Mouse (Mus musculus) adrenal gland, adult (tissue): ENCODE measurements at regions not wholly inside any gene's neighbourhood (a gene's known extent, or its start where the extent isn't known, plus 50 kb on each side); places are given as distances from the start of the nearest gene placed in this dataset.

Experiments
- DNase-seq, 2 experiments: peaks; one replicate each; pipeline ENCODE4 v3.0.0; 2022 to 2023; ENCODE audit warnings: low spot score in 1 of 2; ENCODE audit not compliant: inconsistent age in 2 of 2

DNA sequence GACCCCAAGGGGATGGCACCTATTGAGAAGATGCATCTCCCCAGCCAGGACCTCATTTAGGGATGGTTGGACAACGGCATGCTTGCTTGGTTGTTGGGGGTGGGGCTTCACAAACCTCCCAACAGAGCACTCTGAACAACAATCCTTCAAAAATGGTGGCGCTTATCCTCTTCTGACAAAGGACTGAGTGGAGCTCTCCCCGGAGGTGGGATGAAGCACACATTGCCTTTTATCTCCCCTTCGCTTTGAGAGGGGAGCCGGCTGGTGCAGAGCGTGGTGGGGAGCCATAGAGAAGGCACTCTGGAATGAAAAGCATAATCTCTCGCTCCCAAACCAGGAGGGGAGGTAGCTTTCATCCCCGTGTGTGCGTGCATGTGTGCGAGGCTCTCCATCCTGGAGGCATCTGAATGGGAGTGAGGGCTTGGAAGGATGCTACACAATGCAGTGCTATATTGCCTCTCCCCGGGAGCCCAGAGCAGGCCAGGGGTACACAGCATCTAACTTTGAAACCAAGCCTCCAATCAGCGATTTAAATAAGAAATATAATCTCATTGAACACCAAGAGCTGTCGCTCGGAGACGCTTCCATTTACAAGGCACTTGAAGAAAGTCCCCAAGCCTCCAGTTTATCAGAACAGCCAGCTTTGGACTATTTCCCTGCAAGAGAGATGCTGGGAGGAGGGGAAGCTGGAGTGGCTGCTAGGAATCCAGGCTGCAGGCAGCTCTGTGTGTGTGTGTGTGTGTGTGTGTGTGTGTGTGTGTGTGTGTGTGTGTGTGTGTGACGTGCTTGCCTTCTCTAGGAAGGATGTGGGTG is 131.5 kb downstream of the Rps24 start:
- no peak for DNase-seq

DNA sequence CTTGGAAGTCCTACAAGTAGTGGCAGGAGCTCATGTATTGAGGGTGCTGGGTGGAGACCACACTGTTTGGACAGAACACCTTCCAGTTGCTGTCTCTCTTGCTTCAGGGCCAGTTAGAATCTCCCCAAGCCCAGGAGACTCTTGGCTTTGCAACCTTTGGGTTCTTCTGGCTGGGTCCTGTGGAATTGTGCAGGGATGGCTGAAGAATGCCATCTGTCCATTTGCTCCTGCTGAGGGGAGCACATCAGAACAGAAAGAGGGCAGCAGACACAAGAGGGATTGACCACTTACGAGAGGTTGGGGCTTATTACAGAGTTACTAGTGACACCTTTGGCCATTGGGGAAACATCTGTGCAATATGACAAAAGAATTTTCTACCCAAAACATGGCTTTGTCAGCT is 145.1 kb downstream of the Rps24 start:
- DNase-seq = no peak

DNA sequence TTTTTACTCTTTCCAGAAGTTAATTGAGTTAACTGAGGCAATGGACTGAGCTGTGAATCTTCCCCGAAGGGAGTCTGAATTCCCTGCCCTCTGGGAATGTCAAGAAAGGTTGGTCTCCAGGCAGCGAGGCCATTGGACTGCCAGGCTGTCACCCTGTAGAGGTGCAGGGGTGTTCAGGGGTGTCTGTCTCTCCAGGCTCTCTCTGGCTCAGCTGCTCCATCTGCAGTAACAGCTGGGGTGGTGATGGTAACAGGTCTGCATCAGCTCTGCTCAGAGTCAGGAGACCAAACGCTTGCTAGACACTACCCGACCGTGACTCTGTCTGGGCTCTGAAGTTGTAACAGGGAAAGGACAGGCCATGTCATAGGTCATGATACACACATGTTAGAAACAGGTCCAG is 154.9 kb downstream of the Rps24 start:
- no peak for DNase-seq

DNA sequence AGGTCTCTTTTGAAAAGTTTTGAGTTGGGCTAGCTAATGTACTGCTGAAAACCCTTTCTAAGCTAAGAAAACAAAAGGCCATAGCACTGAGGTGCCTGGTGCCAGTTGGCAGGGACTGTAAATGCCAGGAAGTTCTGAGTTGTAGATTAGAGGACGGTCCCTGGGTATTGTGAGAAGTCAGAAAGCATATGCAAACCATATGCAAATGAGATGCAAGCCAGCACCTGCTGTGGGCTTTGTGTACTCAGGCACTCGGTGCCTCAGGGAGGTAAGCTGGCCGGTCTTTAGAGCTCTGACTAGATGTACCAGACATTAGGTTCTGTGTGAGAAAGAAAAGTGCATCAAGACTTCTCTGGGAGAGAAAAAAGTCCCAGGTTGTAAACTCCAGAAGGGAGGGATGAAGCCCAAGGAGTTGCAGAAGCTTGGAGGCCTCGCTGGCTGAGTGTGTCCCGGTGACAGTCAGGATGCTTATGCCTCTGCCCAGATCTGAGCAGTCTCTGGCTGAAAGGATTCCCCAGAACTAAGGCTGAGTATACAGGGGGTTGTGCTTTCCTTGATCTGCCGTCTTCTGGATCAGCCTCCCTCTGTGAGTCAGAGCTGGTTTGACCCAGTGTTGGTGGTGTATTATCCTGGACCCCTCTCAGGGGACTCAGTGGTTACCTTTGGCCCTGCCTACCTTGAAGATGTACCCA is 157.3 kb downstream of the Rps24 start:
- DNase-seq = no peak

DNA sequence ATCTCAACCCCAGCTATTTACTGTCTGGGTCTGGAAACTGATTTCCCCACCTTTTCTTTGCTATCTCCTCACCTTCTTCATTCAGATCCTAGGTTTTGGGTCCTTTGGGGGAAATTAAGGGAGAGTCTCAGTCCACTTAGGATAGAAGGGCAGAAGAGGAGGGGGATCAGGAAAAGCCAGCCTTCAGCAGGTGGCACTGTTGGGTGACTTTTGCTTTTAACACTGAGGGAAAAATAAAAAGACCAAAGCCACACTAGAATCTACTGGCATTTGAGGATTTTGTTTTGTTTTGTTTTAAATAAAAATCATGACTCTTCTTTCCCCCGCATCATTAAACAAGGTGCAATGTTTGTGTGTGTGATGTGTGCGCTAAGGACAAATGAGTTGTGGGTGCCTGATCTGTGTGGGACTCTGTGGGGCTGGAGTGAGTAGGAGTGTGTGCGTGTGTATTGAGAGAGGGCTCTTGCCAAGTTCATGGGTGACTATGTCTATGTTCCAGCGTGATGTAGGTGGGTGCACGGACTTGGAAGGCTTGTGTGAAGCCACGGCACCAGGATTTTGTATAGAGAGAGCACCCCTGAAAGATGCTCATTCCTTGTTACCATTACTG is 159.4 kb downstream of the Rps24 start:
- DNase-seq = peak in 1 of 2 experiments; percentile 63

DNA sequence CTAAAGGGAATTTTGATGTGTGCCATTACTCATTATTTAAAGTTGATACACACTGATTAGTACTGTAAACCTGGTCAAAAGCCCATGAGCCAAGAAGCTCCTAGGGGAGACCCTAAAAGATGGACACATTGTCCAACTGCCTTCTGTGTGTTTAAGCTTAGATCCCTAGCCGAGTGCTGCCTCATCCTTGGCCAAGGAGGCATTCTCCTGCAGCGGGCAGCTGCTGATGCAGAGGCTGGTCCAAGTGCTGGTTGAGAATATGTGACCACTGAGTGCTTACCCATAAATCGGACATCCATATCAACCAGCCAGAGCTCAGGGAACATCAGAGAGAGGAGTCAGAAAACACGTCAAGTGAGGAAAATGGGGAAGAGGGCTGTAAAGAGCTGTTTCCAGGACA is 160.8 kb downstream of the Rps24 start:
- DNase-seq = no peak

DNA sequence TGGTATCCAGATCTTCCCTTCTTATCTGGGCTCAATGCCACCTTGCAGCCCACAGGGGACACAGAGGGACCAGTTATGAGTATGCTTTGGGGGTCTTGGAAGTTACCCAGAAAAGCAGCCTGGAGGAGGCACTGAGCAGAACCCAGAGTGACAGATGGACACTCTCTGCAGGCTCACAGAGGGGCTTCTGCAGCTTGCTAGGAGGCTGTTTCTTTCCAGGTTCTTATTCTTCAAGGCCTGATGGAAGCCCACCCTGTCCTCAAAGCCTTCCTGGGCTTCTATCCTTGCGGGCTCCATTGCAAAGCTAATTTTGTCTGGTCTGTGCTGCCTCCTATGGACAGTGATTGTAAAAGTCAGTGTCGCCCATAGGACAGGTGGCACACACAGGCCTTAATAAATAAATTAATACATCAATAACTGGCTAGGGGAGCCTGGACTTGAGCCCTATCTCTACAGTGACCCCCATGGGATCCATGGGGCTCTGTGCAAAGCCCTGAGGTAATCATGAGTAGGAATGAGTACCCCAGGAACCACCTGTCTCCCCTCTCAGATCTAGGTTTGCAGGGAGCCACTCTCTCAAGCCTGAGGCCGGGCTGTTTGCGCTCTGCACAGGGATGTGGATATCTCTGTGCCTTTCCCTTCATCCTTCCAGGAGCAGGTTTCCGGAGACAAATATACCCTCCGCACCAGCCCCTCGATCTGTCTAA is 163.4 kb downstream of the Rps24 start:
- no peak for DNase-seq

DNA sequence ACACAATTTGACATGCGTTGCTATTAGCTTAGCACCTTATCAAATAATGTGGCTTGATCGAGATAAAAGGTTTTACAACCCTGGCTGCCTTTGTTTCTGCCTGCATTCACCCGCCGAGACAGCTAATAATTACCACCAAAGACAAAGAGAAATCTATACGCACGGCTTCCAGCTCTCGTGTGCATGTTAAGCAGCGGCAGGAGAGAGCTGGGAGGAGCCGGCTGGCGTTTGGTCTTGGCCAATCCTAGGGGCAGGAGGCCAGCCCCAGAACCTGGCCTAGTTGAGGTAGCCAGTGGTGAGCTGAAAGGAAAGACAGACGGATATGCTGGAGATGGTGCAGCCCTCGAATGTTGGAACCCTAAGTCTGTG is 164.0 kb downstream of the Rps24 start:
- DNase-seq = no peak

DNA sequence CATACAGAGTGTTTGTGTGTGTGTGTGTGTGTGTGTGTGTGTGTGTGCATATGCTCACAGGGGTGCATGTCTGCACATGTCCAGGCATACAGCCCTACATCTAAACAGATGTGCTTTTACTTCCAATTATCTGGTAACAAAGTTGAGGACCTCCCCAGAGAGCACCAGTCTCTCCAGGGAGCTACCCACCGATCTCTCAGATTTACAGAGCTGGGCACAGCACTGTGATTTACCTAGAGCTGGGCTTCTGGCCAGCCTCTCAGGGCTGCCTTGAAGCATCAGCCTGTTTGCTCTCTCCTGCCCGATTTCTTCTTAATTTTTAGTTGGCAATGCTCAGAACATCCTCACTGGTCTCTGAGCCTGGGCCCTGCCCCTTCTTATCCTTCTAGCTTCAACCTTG is 165.7 kb downstream of the Rps24 start:
- no peak for DNase-seq

DNA sequence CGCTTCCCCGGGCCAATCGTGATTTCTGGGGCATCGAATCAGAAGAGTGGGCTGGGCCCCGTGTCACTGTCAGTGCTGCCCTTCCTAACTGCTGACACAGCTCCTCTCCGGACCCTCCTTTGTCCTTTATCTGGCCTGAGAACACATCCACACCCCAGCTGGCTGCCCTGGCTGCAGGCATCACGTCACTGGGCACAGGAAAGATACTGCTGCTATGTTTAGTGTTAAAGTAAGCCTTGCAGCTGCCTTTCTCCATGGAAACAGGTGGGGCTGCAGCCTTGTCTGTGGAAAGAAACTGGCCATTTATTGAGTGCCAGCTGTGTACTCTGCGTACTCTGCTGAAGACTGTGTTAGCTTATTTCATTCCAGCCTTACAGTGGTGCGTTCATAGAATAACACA is 168.7 kb downstream of the Rps24 start:
- DNase-seq = no peak

DNA sequence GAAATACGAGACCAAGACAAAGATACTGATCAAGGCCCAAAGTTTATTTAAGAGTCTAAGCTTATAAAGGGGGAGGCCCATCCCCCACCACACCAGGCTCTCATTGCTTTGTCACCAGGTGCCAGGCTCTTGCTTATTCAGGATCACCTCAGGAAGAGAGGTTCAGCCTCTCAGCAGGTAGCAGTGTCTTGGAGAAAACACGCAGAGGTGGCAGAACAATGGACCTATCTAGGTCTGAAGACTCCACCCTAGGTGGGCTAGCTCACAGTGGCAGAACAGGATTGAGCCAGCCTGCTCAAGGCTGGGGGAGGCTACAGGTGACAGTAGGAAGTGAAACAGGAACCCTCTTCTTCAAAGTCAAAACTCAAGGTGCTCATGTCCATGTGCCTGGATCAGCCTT is 174.9 kb downstream of the Rps24 start:
- DNase-seq = no peak

DNA sequence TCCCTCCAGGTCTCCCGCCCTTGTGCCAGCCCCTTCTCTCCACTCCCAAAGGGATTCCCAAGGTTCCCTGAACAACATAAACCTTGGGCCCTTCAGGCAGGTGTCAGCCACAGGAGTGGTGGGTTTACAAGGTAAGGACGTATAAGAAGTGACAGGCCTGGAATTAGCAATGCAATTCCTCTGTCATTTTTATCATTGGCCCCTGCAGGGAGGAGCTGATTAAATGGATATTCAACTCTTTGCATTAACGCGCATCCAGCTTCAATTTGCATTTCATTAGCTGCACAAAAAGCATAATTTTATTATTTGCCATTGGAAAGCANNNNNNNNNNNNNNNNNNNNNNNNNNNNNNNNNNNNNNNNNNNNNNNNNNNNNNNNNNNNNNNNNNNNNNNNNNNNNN is 178.3 kb downstream of the Rps24 start:
- no peak for DNase-seq
